Mouse (Mus musculus) bone marrow, adult 2 months (tissue): Measurements from ENCODE around the gene Txnrd3. TPM values are rescaled to one million over a fixed set of nuclear protein-coding genes. Genes with fewer than 3 reads are reported as not detected.

ENCODE experiments used
- H3K27ac ChIP-seq: fragments of 200-500 bp; 2 replicates; pipeline ENCODE4 v1.5.1; 2012; ENCODE audit warnings: low read depth, mild to moderate bottlenecking, control low read depth, inconsistent platforms, low read length; ENCODE audit not compliant: control insufficient read depth, poor library complexity, insufficient read depth
- H3K4me1 ChIP-seq: fragments of 200-500 bp; 2 replicates; pipeline ENCODE4 v1.6.1; 2011; ENCODE audit warnings: low read length; ENCODE audit not compliant: control insufficient read depth, insufficient read depth
- H3K4me3 ChIP-seq: fragments of 200-500 bp; replicated peaks from 2 replicates; pipeline ENCODE3; 2011; ENCODE audit warnings: mild to moderate bottlenecking, low read depth, low read length, control low read depth; ENCODE audit not compliant: control insufficient read depth
- CTCF ChIP-seq: fragments of 200-500 bp; IDR thresholded peaks from 2 replicates; pipeline ENCODE4 v1.5.1; 2011; ENCODE audit warnings: low read length, control low read depth; ENCODE audit not compliant: control insufficient read depth, insufficient read depth
- POLR2A ChIP-seq: fragments of 200-500 bp; IDR thresholded peaks from 2 replicates; pipeline ENCODE4 v1.6.1; 2011; ENCODE audit warnings: low read depth, mild to moderate bottlenecking, control low read depth, low read length, borderline replicate concordance; ENCODE audit not compliant: control insufficient read depth
- WGBS: fragments of 180-500 bp; shearing (Covaris S2); methylation state at CpG from one replicate; pipeline ENCODE4 v1.1.7; 2018; 5-methylcytosine and 5-hydroxymethylcytosine counted together
- polyA plus RNA-seq: library from polyadenylated mRNA; stranded (reverse); fragments of >200 nt; gene quantifications from 2 replicates; pipeline ENCODE4 v1.2.4, GENCODE M21; 2011; ENCODE audit warnings: low replicate concordance; ENCODE audit not compliant: missing spikeins, insufficient read depth, insufficient read length

Gene Txnrd3
- 1.00 and 1.1 TPM in 2 replicates for polyA plus RNA-seq

- peak within 1 kb of the TSS; percentile 76; the same call in 1 of the 2 replicates for H3K27ac ChIP-seq
- WGBS: under 1% methylated on average over 51 of the region's 51 CpGs
- no peaks in the 10 kb centered on the region; the same call in 1 of the 2 replicates for H3K4me1 ChIP-seq
- peak within 1 kb of the TSS; percentile 67 for H3K4me3 ChIP-seq
- TF ChIP-seq CTCF (no peak), POLR2A (no peak; the same call in 1 of the 2 replicates)
Observed at GRCm38 (mm10) chr6:89643798-89644270, at the start of gene Txnrd3. Gene Txnrd3 (plus strand): TSS chr6:89643988.

DNA sequence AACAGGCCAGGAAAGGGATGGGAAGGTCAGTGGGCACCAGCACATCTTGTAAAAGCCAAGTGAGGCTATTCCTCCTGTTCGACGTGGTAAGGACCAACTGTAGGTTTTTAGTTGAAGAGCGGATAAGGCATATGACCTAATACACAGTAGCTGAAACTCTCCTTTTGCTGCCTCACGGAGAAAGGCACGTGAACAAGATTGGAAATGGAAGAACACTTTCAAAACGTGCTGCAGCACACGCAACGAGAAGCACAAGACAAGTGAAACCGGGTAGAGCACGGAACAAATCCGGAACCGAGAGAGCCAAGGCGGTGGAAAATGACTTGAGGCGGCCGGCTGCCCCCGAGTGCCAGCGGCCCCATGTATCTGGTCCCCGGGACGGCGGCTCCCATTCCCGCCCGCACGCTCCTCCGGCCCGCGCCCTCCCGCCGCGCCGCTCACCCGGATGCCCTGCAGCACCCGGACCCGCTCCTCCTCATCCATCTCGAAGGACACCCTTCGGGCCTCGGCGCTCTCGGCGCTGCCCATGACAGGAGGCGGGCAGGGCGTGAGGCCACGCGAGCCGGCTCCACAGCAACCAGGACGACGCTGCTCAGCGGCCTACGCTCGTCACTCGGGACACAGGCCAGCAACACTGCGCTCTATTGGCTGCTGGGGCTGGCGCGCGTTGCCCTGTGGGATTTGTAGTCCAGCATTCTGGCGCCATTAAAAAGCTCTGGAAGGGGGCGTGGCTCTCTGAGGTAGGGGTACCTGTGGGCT is 48.6 kb upstream of the Txnrd3 start, which contains the start of gene Chchd6:
Gene Chchd6 (minus strand): TSS at position 635 of the 759 bp plus-strand sequence.
- H3K4me3 ChIP-seq: peak within 1 kb of the TSS; percentile 84
- H3K4me1 ChIP-seq: no peaks in the 10 kb centered on the region; the same call in 1 of the 2 replicates
- H3K27ac ChIP-seq: peak within 1 kb of the TSS; percentile 36; the same call in 1 of the 2 replicates
- TF ChIP-seq POLR2A: peak; percentile 15; the same call in 1 of the 2 replicates
- TF ChIP-seq CTCF: no peak
- WGBS: under 1% methylated on average over 56 of the region's 56 CpGs

GRCm38 (mm10) chr6:89595777-89596146 is 48.0 kb upstream of the Txnrd3 start:
- WGBS: 37% methylated on average over 5 of the region's 5 CpGs
- no peak overlapping the region for H3K27ac ChIP-seq
- no peak overlapping the region for H3K4me3 ChIP-seq
- TF ChIP-seq POLR2A (no peak), CTCF (no peak)
- H3K4me1 ChIP-seq: no peaks in the 10 kb centered on the region; the same call in 1 of the 2 replicates

GRCm38 (mm10) chr6:89596510-89596909 is 47.3 kb upstream of the Txnrd3 start:
- 85% methylated on average over 1 of the region's 1 CpGs for WGBS
- Histone ChIP-seq H3K4me3 (no peak overlapping the region), H3K27ac (no peak overlapping the region), H3K4me1 (no peaks in the 10 kb centered on the region; the same call in 1 of the 2 replicates)
- TF ChIP-seq CTCF (no peak), POLR2A (no peak)

DNA sequence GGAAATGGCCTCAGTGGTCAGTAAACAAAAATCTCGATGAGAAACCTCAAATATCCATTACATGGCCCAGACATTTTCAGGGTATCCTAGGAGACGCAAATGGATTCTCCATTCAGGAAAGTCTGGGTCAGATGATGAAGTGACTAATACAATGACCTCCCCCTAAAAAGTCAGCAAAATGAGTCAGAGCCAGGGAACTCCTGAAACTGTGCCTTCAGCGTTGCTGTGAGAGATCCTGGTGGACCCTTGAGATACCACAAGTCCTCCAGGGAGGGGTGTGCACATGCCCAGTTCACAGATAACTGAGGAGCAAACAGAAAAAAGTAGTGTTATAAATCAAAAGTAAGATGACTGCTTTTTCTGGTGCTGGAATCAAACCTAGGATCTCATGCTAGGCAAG is 37.7 kb upstream of the Txnrd3 start:
- TF ChIP-seq POLR2A: no peak
- TF ChIP-seq CTCF: no peak
- Histone ChIP-seq H3K4me3 (no peak overlapping the region), H3K4me1 (no peaks in the 10 kb centered on the region), H3K27ac (no peak overlapping the region)
- WGBS: 66% methylated on average over 3 of the region's 3 CpGs

- TF ChIP-seq CTCF: peak; percentile 55
- no peak for TF ChIP-seq POLR2A
- 53% methylated on average over 4 of the region's 4 CpGs for WGBS
- H3K4me1 ChIP-seq: no peaks in the 10 kb centered on the region
- H3K27ac ChIP-seq: no peak overlapping the region
- H3K4me3 ChIP-seq: no peak overlapping the region
Observed at GRCm38 (mm10) chr6:89607999-89608398, 35.8 kb upstream of the Txnrd3 start.

DNA sequence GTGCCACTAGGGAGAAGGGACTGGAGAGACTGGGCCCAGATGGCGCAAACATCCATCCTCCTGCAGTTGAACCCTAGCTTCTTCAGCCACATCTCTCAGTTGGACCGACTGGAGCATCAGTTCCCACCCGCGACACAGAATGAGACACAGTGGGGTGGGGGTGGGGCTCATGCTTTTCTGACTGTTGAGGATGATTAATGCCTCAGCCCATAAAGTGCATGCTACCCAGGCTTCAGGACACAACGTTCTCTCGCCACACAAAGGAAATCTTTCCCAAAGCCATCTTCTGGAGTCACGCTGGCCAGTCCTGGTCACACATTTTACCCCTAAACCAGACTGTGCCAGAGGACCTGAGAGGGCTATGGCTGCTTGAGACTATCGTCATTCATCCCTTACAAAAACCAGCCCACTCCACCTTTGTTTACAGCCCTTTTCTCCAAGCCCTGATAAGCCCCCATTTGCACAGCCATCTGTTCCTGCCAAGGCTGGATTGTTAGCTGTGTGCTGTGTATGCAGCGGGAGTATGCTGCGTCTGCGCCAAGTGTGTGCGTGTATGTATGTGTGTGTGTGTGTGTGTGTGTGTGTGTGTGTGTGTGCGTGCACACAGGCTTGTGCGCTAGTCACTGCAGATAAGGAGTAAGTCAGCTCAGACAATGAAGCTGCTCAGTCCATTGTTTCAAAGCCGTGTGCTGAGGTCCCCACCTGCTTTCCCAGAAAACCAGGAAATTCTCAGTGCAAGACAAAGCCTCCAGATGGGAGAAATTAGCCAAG is 30.3 kb upstream of the Txnrd3 start:
- no peak for TF ChIP-seq POLR2A

GRCm38 (mm10) chr6:89614107-89614471 is 29.7 kb upstream of the Txnrd3 start:
- no peak for TF ChIP-seq CTCF
- no peak for TF ChIP-seq POLR2A
- WGBS: 2% methylated on average over 2 of the region's 2 CpGs
- H3K27ac ChIP-seq: no peak overlapping the region
- H3K4me1 ChIP-seq: no peaks in the 10 kb centered on the region
- no peak overlapping the region for H3K4me3 ChIP-seq

More for the DNA sequence above, 30.3 kb upstream of the Txnrd3 start:
- no peak overlapping the region for H3K27ac ChIP-seq
- H3K4me3 ChIP-seq: no peak overlapping the region
- WGBS: 50% methylated on average over 15 of the region's 15 CpGs
- no peaks in the 10 kb centered on the region for H3K4me1 ChIP-seq
